Mouse (Mus musculus) embryonic fibroblast, embryonic 13.5 days (primary cell): ENCODE results near the gene Pou2f3. TPM values are rescaled to one million over a fixed set of nuclear protein-coding genes. Genes with fewer than 3 reads are reported as not detected.

Experiments
- H3K27ac ChIP-seq: 2 replicates; pipeline ENCODE4 v1.5.1; 2012; ENCODE audit warnings: low read length, control low read depth, inconsistent platforms; ENCODE audit not compliant: insufficient read depth
- H3K4me1 ChIP-seq: 2 replicates; pipeline ENCODE4 v1.6.1; 2011; ENCODE audit warnings: low read length; ENCODE audit not compliant: control insufficient read depth, insufficient read depth
- H3K4me3 ChIP-seq: 2 replicates; pipeline ENCODE4 v1.5.1; 2011; ENCODE audit warnings: mild to moderate bottlenecking, control low read depth, low read length; ENCODE audit not compliant: insufficient read depth
- CTCF ChIP-seq: IDR thresholded peaks from 2 replicates; pipeline ENCODE4 v1.5.1; 2011; ENCODE audit warnings: mild to moderate bottlenecking, control low read depth, low read length, moderate library complexity, borderline replicate concordance; ENCODE audit not compliant: insufficient read depth
- POLR2A ChIP-seq: IDR thresholded peaks from 2 replicates; pipeline ENCODE4 v1.6.1; 2011; ENCODE audit warnings: low read depth, mild to moderate bottlenecking, control low read depth, low read length, moderate library complexity
- polyA plus RNA-seq: library from polyadenylated mRNA; stranded (reverse); fragments of >200 nt; gene quantifications from 2 replicates; pipeline ENCODE4 v1.2.4, GENCODE M21; 2011; ENCODE audit warnings: low read depth; ENCODE audit not compliant: missing spikeins, insufficient read length

The Pou2f3 gene
- polyA plus RNA-seq, 1 experiment, result not detected

DNA sequence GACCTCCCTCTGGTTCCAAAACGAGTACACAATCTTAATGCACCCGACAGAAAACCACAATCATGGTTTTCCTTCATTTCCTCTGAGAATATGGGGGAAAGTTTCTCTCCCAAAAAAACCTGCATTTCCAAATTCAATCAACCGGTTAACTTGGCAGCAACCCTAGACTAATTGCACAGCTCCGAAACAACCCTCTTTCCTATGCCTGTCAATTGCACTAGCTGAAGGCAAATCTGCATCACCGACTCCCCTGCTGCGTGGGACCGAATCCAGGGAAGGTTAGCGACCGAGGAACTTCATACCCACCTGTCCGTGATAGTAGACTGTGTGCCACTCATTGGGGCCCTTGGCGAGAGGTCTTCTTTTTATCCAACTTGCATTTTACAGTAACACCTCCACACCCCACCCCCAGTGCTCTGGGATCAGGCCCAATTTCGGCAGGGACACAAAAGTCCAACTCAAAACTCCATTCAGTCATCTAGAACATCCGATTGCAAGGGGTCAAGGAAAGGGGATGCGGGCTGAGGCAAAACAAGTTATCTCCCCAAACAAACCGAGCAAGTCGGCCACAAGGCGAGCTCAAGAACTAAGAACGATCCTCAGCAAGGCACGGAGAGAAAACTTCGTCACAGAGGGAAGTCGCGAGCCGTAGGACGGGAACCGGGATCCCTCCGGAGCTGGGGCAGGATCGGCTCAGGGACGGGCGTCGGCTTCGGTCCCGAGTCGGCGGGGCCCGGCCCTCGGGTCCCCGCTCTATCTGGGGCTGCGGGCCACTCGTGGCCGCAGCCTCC is 105.1 kb downstream of the Pou2f3 start:
- peaks cover 6% of the 10 kb centered on the region for H3K4me1 ChIP-seq
- H3K27ac ChIP-seq, result peak overlapping the region; percentile 71
- H3K4me3 ChIP-seq, result peak overlapping the region; percentile 87
- TF ChIP-seq CTCF (no peak), POLR2A (no peak)

DNA sequence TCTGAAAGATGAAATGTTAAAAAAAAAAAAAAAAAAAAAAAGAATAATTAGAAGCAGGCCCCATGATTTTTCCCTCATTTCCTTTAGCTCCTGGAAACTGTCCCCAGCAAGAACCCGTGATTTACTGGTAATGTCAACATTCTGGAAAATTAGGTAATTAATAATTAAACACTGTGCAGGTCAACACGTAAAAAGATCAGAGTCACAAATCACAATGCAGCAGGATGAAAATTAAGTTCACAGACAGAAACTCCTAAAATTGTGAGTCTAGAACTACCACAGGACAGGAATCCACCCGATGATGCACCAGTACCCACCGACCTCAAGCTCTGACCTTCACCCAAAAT is 105.7 kb downstream of the Pou2f3 start:
- H3K4me1 ChIP-seq, result peaks cover 6% of the 10 kb centered on the region
- TF ChIP-seq CTCF (no peak), POLR2A (no peak)
- H3K27ac ChIP-seq, result no peak overlapping the region
- peak overlapping the region; percentile 87 for H3K4me3 ChIP-seq

DNA sequence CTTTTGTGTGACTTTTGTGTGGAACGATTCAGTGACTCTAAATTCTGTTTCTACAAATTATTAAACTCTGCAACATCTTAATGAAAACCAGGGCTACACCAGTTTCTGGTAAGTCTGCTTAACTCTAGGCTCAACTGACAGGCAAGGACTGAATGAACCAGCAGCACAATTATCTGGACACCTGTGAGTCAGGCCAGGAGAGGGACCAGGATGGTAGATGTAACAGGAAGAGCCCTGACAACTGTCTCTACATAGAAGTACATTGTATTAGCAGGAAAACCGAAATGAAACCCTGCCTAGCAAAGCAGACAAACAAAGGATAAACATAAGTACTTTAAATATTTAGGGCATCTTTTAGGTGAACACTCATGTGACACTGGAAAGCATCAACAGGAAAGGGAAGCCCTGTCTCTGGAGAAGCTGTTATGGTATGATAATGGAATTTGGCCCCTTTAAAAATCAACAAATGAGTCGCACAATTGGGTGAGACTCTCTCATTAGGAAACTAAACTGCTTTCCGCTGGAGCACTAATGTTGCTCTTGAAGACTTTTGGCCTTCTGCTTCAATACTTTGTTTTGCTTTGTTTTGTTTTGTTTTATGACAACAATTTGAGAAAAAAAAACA is 106.4 kb downstream of the Pou2f3 start:
- H3K4me1 ChIP-seq, result peaks cover 7% of the 10 kb centered on the region
- TF ChIP-seq POLR2A (no peak), CTCF (no peak)
- H3K4me3 ChIP-seq, result peak overlapping the region; percentile 87
- H3K27ac ChIP-seq, result no peak overlapping the region

DNA sequence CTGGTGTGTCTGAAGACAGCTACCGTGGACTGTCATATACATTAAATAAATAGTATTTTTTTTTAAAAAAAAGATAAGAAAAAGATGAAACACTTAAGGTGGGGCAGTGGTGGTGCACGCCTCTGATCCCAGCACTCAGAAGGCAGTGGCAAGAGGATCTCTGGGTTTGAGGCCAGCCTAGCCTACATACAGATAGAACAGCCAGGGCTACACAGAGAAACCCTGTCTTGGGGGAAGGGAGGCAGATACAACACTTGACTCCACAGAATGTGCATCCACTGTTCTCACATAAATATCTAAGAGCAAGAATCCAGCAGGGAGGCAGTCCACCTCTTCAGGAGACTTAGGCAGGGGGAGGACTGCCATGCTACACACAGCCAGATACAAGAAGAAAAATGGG is 107.2 kb downstream of the Pou2f3 start:
- H3K4me3 ChIP-seq, result 0 out of 2 replicates have a peak overlapping the region, but pooled peaks have one; percentile 2

DNA sequence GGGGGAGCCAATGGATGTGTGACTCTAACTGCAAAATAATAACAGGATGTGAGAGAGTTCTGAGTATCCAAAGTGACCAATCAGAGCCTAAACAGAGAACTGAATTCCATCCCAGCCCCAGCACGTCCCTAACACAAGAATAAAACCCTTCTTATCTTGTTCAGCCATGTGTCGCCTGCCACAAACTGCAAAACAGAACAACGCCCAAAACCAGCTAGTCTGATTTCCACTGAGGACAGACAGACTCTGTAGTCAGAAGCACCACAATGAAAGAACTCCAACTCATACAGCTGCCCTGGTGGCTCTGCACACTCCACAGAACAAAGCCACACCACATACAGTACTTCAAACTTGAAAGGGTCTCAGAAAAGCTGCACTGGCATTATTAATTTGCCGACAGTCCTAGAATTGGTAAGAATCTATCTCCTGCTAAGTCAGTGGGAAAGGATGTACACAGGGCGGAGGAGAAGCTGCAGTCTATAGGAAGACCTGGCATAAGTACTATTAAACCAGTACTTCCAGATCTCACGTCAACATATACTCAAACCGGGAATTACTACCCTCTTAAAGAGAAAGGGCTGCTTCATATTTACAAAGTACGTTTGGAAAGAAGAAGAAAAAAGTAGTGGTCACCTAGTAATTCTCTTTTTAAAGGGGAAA is 108.1 kb downstream of the Pou2f3 start:
- Histone ChIP-seq H3K27ac (no peak overlapping the region), H3K4me1 (peaks cover 7% of the 10 kb centered on the region), H3K4me3 (no peak overlapping the region)
- no peak for TF ChIP-seq POLR2A
- TF ChIP-seq CTCF, result no peak

More for the DNA sequence above, 107.2 kb downstream of the Pou2f3 start:
- TF ChIP-seq CTCF, result no peak
- Histone ChIP-seq H3K27ac (no peak overlapping the region), H3K4me1 (peaks cover 9% of the 10 kb centered on the region)

DNA sequence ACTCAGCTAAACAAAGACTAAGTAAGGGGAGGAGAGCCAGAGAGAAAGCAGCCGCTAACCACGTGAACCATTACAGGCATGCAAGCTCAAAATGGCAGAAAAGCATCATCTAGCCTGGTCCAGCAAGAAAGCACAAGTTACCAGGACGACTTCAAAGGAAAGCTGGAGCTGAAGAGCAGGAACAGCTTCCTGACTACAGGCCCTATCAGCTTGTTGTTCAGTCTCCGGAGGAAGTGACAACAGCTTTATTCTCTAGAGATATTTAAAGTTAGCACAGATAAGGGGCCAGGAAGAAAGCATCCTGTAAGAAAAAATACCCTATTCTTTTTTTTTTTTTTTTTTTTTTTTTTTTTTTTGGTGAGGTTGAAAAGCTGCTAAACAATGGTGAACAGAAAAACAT is 111.2 kb downstream of the Pou2f3 start:
- no peak overlapping the region for H3K4me3 ChIP-seq
- TF ChIP-seq POLR2A (no peak), CTCF (no peak)
- peaks cover 16% of the 10 kb centered on the region for H3K4me1 ChIP-seq
- peak overlapping the region; percentile 37; the same call in 1 of the 2 replicates for H3K27ac ChIP-seq

DNA sequence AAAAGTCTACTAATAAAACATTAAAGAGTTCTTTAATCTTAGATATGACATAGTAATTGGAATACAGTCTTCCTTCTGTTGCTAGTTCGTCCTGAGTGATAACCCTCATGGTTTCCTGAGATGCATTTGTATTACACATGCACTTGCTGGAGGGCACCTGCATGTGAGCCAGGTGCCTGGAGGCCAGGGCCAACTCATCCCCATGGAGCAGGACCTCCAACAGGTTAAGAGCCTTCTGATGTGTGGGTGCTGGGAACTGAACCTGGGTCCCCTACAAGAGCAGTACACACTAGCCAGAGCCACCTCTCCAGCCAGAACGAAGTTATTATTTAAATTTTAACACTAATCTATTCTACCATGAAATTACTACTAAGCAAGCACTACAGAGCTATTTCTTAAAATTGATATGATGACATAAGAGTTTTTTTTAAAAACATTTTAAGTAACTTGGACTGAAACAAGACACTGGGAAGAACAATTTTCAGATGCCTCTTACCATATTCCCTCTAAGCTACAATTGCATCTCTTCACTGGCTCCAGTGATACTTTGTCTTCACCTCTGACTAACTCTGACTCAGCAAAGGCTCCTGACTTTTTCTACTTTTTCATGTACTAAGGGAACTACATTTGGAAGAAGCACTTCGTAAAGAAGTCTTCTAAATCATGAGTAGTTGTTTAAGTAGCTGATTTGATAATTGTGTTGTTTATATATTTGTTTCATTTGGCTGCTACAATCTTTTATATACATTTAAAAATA is 112.2 kb downstream of the Pou2f3 start:
- H3K4me3 ChIP-seq, result no peak overlapping the region

DNA sequence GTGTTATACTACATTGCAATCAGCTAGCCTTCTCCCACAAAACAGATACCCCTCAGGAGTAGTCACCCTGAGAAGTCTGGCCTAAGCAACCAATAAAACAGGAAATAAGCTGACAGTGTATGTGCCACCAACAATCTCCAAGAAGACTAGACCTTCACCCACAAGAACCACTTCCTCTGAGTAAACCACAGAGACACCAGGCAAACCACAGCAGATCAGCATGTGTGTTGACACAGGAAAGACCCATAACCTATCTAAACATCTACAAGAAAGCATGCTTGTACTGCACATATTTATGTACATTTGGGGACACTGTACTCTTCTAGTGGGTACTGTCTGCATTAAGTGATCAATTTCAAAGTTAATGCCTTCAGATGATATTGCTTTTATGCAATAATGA is 113.8 kb downstream of the Pou2f3 start:
- no peak for TF ChIP-seq POLR2A
- TF ChIP-seq CTCF, result no peak
- Histone ChIP-seq H3K4me1 (peaks cover 17% of the 10 kb centered on the region), H3K4me3 (no peak overlapping the region), H3K27ac (no peak overlapping the region; the same call in 1 of the 2 replicates)

More for the DNA sequence above, 112.2 kb downstream of the Pou2f3 start:
- H3K4me1 ChIP-seq, result peaks cover 19% of the 10 kb centered on the region
- no peak for TF ChIP-seq CTCF
- no peak for TF ChIP-seq POLR2A
- no peak overlapping the region for H3K27ac ChIP-seq

DNA sequence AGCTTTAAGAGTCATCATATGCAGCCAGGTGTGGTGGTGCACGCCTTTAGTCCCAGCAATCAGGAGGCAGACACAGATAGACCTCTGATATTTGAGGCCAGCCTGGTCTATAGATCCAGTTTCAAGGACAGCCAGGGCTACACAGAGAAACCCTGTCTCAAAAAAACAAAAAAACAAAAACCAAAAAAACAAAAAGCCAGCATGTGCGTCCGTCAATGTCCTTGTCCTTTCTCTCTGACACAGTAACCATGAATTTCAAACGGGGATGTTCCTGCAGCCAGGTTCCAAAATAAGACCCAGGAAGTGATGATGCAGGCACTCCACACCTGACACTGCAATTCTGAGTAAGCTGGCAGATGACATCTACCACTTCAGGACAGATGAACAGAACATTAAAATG is 115.3 kb downstream of the Pou2f3 start:
- no peak overlapping the region for H3K4me3 ChIP-seq
- TF ChIP-seq POLR2A (no peak), CTCF (no peak)
- H3K27ac ChIP-seq, result no peak overlapping the region
- H3K4me1 ChIP-seq, result peaks cover 17% of the 10 kb centered on the region
